Mouse (Mus musculus): ENCODE results near the gene Fhl4. TPM values are rescaled to one million over a fixed set of nuclear protein-coding genes. Genes with fewer than 3 reads are reported as not detected.
A peak's percentile ranks its signal among the peaks of the same experiment; 100 is the strongest.

Fhl4 gene
- total and polyA plus RNA-seq, 3 experiments = 0.87 to 1.8 (median 0.89) TPM

DNA sequence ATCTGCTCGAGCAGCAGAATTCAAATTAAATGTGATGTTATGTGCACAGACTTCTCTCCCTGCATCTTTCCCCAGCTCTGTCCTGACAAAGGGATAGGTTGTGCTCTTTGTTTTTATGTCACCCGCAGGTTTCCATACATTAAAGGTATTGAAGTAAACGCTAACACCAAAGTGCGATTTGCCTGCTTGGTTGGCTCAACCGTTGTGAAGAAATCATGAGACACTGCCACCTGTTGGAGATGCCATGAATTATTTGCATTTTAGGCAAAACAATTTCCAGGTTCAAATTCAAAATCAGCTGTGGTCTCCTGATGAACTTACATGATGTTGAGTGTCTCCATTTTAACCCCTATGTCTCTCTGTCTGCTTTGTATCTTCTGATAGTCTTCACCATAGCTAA is 55.7 kb downstream of the Fhl4 start:
- H3K36me3 ChIP-seq (replicated peaks in 1 of 2; ENCODE audit: control insufficient read depth in 1 of 2, insufficient read depth in 1 of 2, low read length in 1 of 2) = no peaks in the 10 kb centered on the region
- DNase-seq (ENCODE audit: extremely low read depth) = peak; percentile 37
- no peaks in the 10 kb centered on the region for H3K27me3 ChIP-seq (replicated peaks)
- H3K9ac ChIP-seq (ENCODE audit: insufficient read depth, low read depth) = no peak overlapping the region
- peak; percentile 57 for TF ChIP-seq RAD21 (IDR thresholded peaks at IDR 0.05; ENCODE audit: low read depth, low read length)
- peak; percentile 11 to 68; a peak in 2 of 4 replicates for TF ChIP-seq CTCF (conservative IDR thresholded peaks at IDR 0.05 in 1 of 2, IDR thresholded peaks at IDR 0.05 in 1 of 2; ENCODE audit: low read depth in 2 of 2, low read length in 2 of 2)
- TF ChIP-seq SIN3A (IDR thresholded peaks at IDR 0.05; ENCODE audit: low read length) = no peak
- TF ChIP-seq SMC3 (IDR thresholded peaks at IDR 0.05; ENCODE audit: low read depth, low read length) = peak; percentile 53
- H3K27ac ChIP-seq (ENCODE audit: insufficient read depth, low read depth) = no peak overlapping the region
- H3K4me3 ChIP-seq (replicated peaks in 1 of 3; ENCODE audit: low read depth in 2 of 3, low read length in 2 of 3, poor library complexity in 1 of 3) = no peak overlapping the region
- no peak overlapping the region for H3K4me2 ChIP-seq (ENCODE audit: insufficient read depth, low read depth, poor library complexity, severe bottlenecking)
- dilution Hi-C loops (cut with MboI; ENCODE audit: extremely low pct_ligation_motif_present, extremely low pct_unique_long_range_greater_than_20kb, low sequenced_read_pairs) (no loop called here), in situ Hi-C loops (cut with MboI; ENCODE audit: low pct_ligation_motif_present, low pct_unique_long_range_greater_than_20kb, low sequenced_read_pairs) (loop anchor here (10.0 to 25.0 kb wide), 2 partner anchors 212 to 534 kb away; no protein-coding TSS in a partner anchor)
- H3K4me1 ChIP-seq (ENCODE audit: control insufficient read depth in 1 of 2, insufficient read depth in 2 of 2) = peaks cover 0 to 6% of the 10 kb centered on the region in 2 experiments; a peak in 2 of 4 replicates
- no peaks in the 10 kb centered on the region for H3K79me2 ChIP-seq (replicated peaks; ENCODE audit: control insufficient read depth, extremely low read depth, insufficient read depth, poor library complexity, severe bottlenecking)
- peaks cover 6% of the 10 kb centered on the region for H3K9me3 ChIP-seq (replicated peaks; ENCODE audit: low read length)

Other genes with a start within 250 kb of the Fhl4 start
- gene Ric8b, start 184.9 kb downstream of the Fhl4 start, total RNA-seq (2012; rRNA removed) = 4.8 and 5.7 TPM in 2 replicates
- 6.3 and 6.6 TPM in 2 replicates for gene Ric8b, start 184.9 kb downstream of the Fhl4 start, total RNA-seq (2014; rRNA removed)
- gene Ric8b, start 184.9 kb downstream of the Fhl4 start, polyA plus RNA-seq (2012; ENCODE audit: insufficient read length, low read depth) = 6.8 and 9.4 TPM in 2 replicates
- gene Tmem263, start 132 bp upstream of the Fhl4 start, total RNA-seq (2012; rRNA removed) = 19.8 and 21.2 TPM in 2 replicates
- 27.9 and 30.6 TPM in 2 replicates for gene Tmem263, start 132 bp upstream of the Fhl4 start, total RNA-seq (2014; rRNA removed)
- gene Tmem263, start 132 bp upstream of the Fhl4 start, polyA plus RNA-seq (2012; ENCODE audit: insufficient read length, low read depth) = 12.0 and 13.3 TPM in 2 replicates
- 9.7 and 11.2 TPM in 2 replicates for gene Mterf2, start 25.5 kb upstream of the Fhl4 start, total RNA-seq (2012; rRNA removed)
- 32.0 and 34.0 TPM in 2 replicates for gene Mterf2, start 25.5 kb upstream of the Fhl4 start, total RNA-seq (2014; rRNA removed)
- 10.7 and 18.4 TPM in 2 replicates for gene Mterf2, start 25.5 kb upstream of the Fhl4 start, polyA plus RNA-seq (2012; ENCODE audit: insufficient read length, low read depth)
- gene Cry1, start 82.6 kb upstream of the Fhl4 start, total RNA-seq (2012; rRNA removed) = 16.3 and 16.5 TPM in 2 replicates
- gene Cry1, start 82.6 kb upstream of the Fhl4 start, total RNA-seq (2014; rRNA removed) = 17.1 and 19.6 TPM in 2 replicates
- 19.1 and 19.8 TPM in 2 replicates for gene Cry1, start 82.6 kb upstream of the Fhl4 start, polyA plus RNA-seq (2012; ENCODE audit: insufficient read length, low read depth)

Measured in CH12.LX (cell line).